Mouse (Mus musculus) mammary gland, adult 2 months (tissue): ENCODE results near the gene Col6a6. TPM values are rescaled to one million over a fixed set of nuclear protein-coding genes. Genes with fewer than 3 reads are reported as not detected.

ENCODE experiments used
- polyA plus RNA-seq: library from polyadenylated mRNA; depleted of rRNA; stranded (reverse); fragments of >200 nt; gene quantifications from 2 replicates; pipeline ENCODE4 v1.2.3, GENCODE M21; 2012; ENCODE audit warnings: low replicate concordance; rRNA removed

The Col6a6 gene
- polyA plus RNA-seq = 1.1 and 1.7 TPM in 2 replicates

GRCm38 (mm10) chr9:105827791-105828385, at the start of gene Col6a6:
TSS of gene Col6a6 (minus strand) at chr9:105828160.

GRCm38 (mm10) chr9:105642460-105643371, 185.2 kb downstream of the Col6a6 start, which contains the start of gene Pik3r4:
TSS of gene Pik3r4 (plus strand) at chr9:105642978.

Other genes with a start within 250 kb of the Col6a6 start
- gene Pik3r4, start 185.2 kb downstream of the Col6a6 start, polyA plus RNA-seq = 19.0 and 19.3 TPM in 2 replicates
- gene Col6a5, start 132.5 kb upstream of the Col6a6 start, polyA plus RNA-seq = 0.38 and 0.66 TPM in 2 replicates